Mouse (Mus musculus) CH12.LX (cell line): ENCODE results near the gene Atp9a. TPM values are rescaled to one million over a fixed set of nuclear protein-coding genes. Genes with fewer than 3 reads are reported as not detected.

Experiments
- DNase-seq: peaks from one replicate; pipeline ENCODE4 v3.0.0-alpha.2; 2013; ENCODE audit errors: extremely low read depth
- H3K27ac ChIP-seq: 2 replicates; pipeline ENCODE4 v1.5.1; 2012; ENCODE audit warnings: low read depth, mild to moderate bottlenecking, control low read depth, moderate library complexity; ENCODE audit not compliant: insufficient read depth
- H3K27me3 ChIP-seq: replicated peaks from 2 replicates; pipeline ENCODE3; 2012; ENCODE audit warnings: inconsistent platforms
- H3K36me3 ChIP-seq, 2 experiments: replicated peaks in 1 of 2; 2 replicates each; pipeline versions ENCODE3 to v1.6.1; 2012; ENCODE audit warnings: inconsistent platforms in 1 of 2, low read length in 1 of 2, mild to moderate bottlenecking in 1 of 2, mixed read lengths in 1 of 2, moderate library complexity in 1 of 2; ENCODE audit not compliant: control insufficient read depth in 1 of 2, insufficient read depth in 1 of 2
- H3K4me1 ChIP-seq, 2 experiments: 2 replicates each; pipeline ENCODE4 v1.6.1; 2012; ENCODE audit warnings: inconsistent platforms in 1 of 2, moderate library complexity in 1 of 2; ENCODE audit not compliant: insufficient read depth in 2 of 2, control insufficient read depth in 1 of 2
- H3K4me2 ChIP-seq: 2 replicates; pipeline ENCODE4 v1.6.1; 2012; ENCODE audit warnings: low read depth, mild to moderate bottlenecking, control low read depth; ENCODE audit not compliant: poor library complexity, insufficient read depth, severe bottlenecking
- H3K4me3 ChIP-seq, 3 experiments: fragments of 150-350 bp in 1 of 3; sonication (generic) in 1 of 3; replicated peaks in 1 of 3; 2 replicates each; pipeline versions ENCODE3 to v1.5.1; 2011 to 2012; ENCODE audit warnings: low read depth in 2 of 3, low read length in 2 of 3, mild to moderate bottlenecking in 2 of 3, moderate library complexity in 2 of 3, control low read depth in 1 of 3, improper control_type of control experiment in 1 of 3, inconsistent platforms in 1 of 3, mixed read lengths in 1 of 3; ENCODE audit not compliant: poor library complexity in 1 of 3
- H3K79me2 ChIP-seq: replicated peaks from 2 replicates; pipeline ENCODE4 v1.6.1; 2012; ENCODE audit warnings: mild to moderate bottlenecking, moderate library complexity; ENCODE audit not compliant: control insufficient read depth, poor library complexity, insufficient read depth, severe bottlenecking; ENCODE audit errors: extremely low read depth
- H3K9ac ChIP-seq: 2 replicates; pipeline ENCODE4 v1.6.1; 2012; ENCODE audit warnings: low read depth, mild to moderate bottlenecking, control low read depth, moderate library complexity; ENCODE audit not compliant: insufficient read depth
- H3K9me3 ChIP-seq: replicated peaks from 2 replicates; pipeline ENCODE3; 2012; ENCODE audit warnings: low read length, inconsistent platforms, mixed read lengths
- BHLHE40 ChIP-seq: IDR thresholded peaks from 2 replicates; pipeline ENCODE4 v1.6.1; 2011; ENCODE audit warnings: mild to moderate bottlenecking, low read depth, low read length, improper control_type of control experiment
- ETS1 ChIP-seq: conservative IDR thresholded peaks from 2 replicates; pipeline ENCODE4 v1.6.1; 2012; ENCODE audit warnings: low read depth, mild to moderate bottlenecking, inconsistent platforms, low read length, improper control_type of control experiment, moderate library complexity
- HCFC1 ChIP-seq: IDR thresholded peaks from 2 replicates; pipeline ENCODE4 v1.6.1; 2012; ENCODE audit warnings: low read depth, mild to moderate bottlenecking, inconsistent platforms, low read length, improper control_type of control experiment
- IRF4 ChIP-seq: IDR thresholded peaks from 2 replicates; pipeline ENCODE4 v1.6.1; 2014; ENCODE audit warnings: low read depth, mild to moderate bottlenecking, inconsistent platforms, low read length, improper control_type of control experiment
- JUN ChIP-seq: IDR thresholded peaks from 2 replicates; pipeline ENCODE4 v1.6.1; 2011; ENCODE audit warnings: low read depth, mild to moderate bottlenecking, low read length, improper control_type of control experiment, moderate library complexity; ENCODE audit not compliant: insufficient read depth
- JUND ChIP-seq: conservative IDR thresholded peaks from 2 replicates; pipeline ENCODE4 v1.6.1; 2011; ENCODE audit warnings: low read depth, low read length, improper control_type of control experiment
- KAT2A ChIP-seq: IDR thresholded peaks from 2 replicates; pipeline ENCODE4 v1.6.1; 2012; ENCODE audit warnings: low read length, improper control_type of control experiment, inconsistent platforms; ENCODE audit not compliant: insufficient replicate concordance
- MEF2A ChIP-seq: IDR thresholded peaks from 2 replicates; pipeline ENCODE4 v1.6.1; 2014; ENCODE audit warnings: low read depth, mild to moderate bottlenecking, inconsistent platforms, low read length, improper control_type of control experiment, borderline replicate concordance
- MYC ChIP-seq: IDR thresholded peaks from 2 replicates; pipeline ENCODE4 v1.6.1; 2011; ENCODE audit warnings: low read depth, mild to moderate bottlenecking, improper control_type of control experiment, low read length
- NRF1 ChIP-seq: IDR thresholded peaks from 2 replicates; pipeline ENCODE4 v1.6.1; 2014; ENCODE audit warnings: low read depth, mild to moderate bottlenecking, inconsistent platforms, low read length, improper control_type of control experiment, moderate library complexity
- PAX5 ChIP-seq: IDR thresholded peaks from 2 replicates; pipeline ENCODE4 v1.6.1; 2012; ENCODE audit warnings: low read length, inconsistent platforms, mixed read lengths
- RAD21 ChIP-seq: IDR thresholded peaks from 2 replicates; pipeline ENCODE4 v1.6.1; 2011; ENCODE audit warnings: low read depth, mild to moderate bottlenecking, low read length, improper control_type of control experiment, moderate library complexity
- RCOR1 ChIP-seq: conservative IDR thresholded peaks from 2 replicates; pipeline ENCODE4 v1.6.1; 2012; ENCODE audit warnings: low read depth, mild to moderate bottlenecking, inconsistent platforms, low read length, improper control_type of control experiment
- SMC3 ChIP-seq: IDR thresholded peaks from 2 replicates; pipeline ENCODE4 v1.6.1; 2011; ENCODE audit warnings: low read depth, low read length, improper control_type of control experiment
- TBP ChIP-seq: conservative IDR thresholded peaks from 2 replicates; pipeline ENCODE4 v1.6.1; 2011; ENCODE audit warnings: low read depth, low read length, improper control_type of control experiment
- UBTF ChIP-seq: IDR thresholded peaks from 2 replicates; pipeline ENCODE4 v1.6.1; 2012; ENCODE audit warnings: low read depth, mild to moderate bottlenecking, inconsistent platforms, low read length, improper control_type of control experiment, moderate library complexity
- USF2 ChIP-seq: conservative IDR thresholded peaks from 2 replicates; pipeline ENCODE4 v1.6.1; 2011; ENCODE audit warnings: low read depth, low read length, improper control_type of control experiment
- ZC3H11A ChIP-seq: IDR thresholded peaks from 2 replicates; pipeline ENCODE4 v1.6.1; 2012; ENCODE audit warnings: low read depth, mild to moderate bottlenecking, inconsistent platforms, low read length, improper control_type of control experiment
- ZMIZ1 ChIP-seq: IDR thresholded peaks from 2 replicates; pipeline ENCODE4 v1.6.1; 2012; ENCODE audit warnings: low read depth, mild to moderate bottlenecking, inconsistent platforms, low read length, improper control_type of control experiment
- dilution Hi-C: fragments of 300-500 bp; cut with MboI; formaldehyde crosslinking; loops from 2 replicates; pipeline ENCODE4 v1.14.3; 2020; ENCODE audit warnings: low sequenced_read_pairs; ENCODE audit not compliant: extremely low pct_unique_long_range_greater_than_20kb, extremely low pct_ligation_motif_present
- in situ Hi-C: fragments of 300-500 bp; cut with MboI; formaldehyde crosslinking; loops from 3 replicates; pipeline ENCODE4 v1.14.3; 2019; ENCODE audit warnings: low sequenced_read_pairs, low pct_ligation_motif_present, low pct_unique_long_range_greater_than_20kb, mixed read lengths
- polyA plus RNA-seq: library from polyadenylated mRNA; unstranded; fragments of >175 nt; gene quantifications from 2 replicates; pipeline ENCODE4 v1.2.1, GENCODE M21; 2012; ENCODE audit warnings: low read depth; ENCODE audit not compliant: insufficient read length
- total RNA-seq, 2 experiments: library from RNA; depleted of rRNA; stranded (reverse); fragments of 300-350 nt in 1 of 2; fragments of >200 nt in 1 of 2; gene quantifications; 2 replicates each; pipeline ENCODE4 v1.2.3; 2012 to 2014

Gene Atp9a
- total and polyA plus RNA-seq, 3 experiments, result 18.9 to 43.7 (median 40.1) TPM

DNA sequence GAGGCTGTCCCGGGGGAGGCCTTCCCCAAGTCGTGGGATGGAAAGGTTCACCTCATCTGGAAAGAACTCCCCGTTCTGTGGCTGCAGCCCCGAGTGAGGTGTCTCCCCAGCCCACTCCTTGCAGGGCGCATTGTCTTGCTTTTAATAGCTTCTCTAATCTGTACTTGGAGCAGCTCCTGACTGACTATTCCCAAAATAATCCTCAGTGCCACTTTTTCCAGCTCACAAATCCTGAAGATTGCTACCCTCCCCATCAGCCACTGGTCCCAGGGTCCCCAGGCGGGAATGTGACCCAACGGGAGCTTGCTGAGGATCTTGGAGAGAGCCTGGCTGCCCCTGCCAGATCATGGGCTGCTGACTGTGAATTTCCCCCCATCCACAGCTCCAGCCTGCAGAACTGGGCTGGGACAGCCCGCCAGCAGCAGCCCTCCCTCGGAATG lies 134.1 kb downstream of the Atp9a start:
- no peaks in the 10 kb centered on the region for H3K36me3 ChIP-seq
- H3K9ac ChIP-seq, result no peak overlapping the region
- dilution Hi-C loops (no loop called here), in situ Hi-C loops (loop anchor here (5.0 kb wide), 1 partner anchor 91 kb away; no protein-coding TSS in a partner anchor)
- no peak overlapping the region for H3K4me3 ChIP-seq
- no peak overlapping the region for H3K27ac ChIP-seq
- H3K4me2 ChIP-seq, result no peak overlapping the region
- DNase-seq, result no peak
- H3K27me3 ChIP-seq, result peaks cover 4% of the 10 kb centered on the region
- H3K9me3 ChIP-seq, result no peaks in the 10 kb centered on the region
- TF ChIP-seq RAD21 (no peak), MYC (no peak), KAT2A (no peak), MEF2A (no peak), ETS1 (no peak), NRF1 (no peak)
- TF ChIP-seq, all 38 proteins: peak for 0
- Histone ChIP-seq H3K79me2 (no peaks in the 10 kb centered on the region), H3K4me1 (peaks cover 0 to 17% of the 10 kb centered on the region in 2 experiments; a peak in 2 of 4 replicates)

DNA sequence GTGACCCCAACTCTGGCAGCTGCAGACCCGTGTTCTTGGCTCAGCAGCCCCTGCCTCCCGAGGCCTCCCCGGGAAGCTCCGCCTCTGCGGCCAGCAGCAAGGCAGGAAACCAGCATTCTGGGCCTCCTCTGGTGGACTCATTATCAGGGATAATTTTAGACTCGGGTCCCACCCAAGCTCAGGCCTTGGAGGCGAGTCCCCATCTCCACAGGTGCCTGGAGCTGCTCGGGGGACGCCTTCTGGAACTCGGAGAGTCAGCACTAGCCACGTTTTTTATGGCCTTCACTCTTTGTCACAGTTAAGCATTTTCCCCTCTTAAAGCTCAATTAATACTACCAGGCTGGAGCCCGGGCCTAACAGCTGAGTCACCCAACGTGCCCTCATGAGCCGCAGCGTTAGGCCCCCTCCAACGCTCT lies 137.5 kb downstream of the Atp9a start:
- no peak overlapping the region for H3K4me3 ChIP-seq
- H3K9ac ChIP-seq, result no peak overlapping the region
- H3K27ac ChIP-seq, result no peak overlapping the region
- H3K27me3 ChIP-seq, result peaks cover 2% of the 10 kb centered on the region
- H3K4me2 ChIP-seq, result no peak overlapping the region
- in situ Hi-C loops, result loop anchor here (5.0 kb wide), 1 partner anchor 87 kb away; no protein-coding TSS in a partner anchor
- H3K36me3 ChIP-seq, result no peaks in the 10 kb centered on the region
- no peaks in the 10 kb centered on the region for H3K79me2 ChIP-seq
- dilution Hi-C loops, result no loop called here
- peaks cover 0 to 19% of the 10 kb centered on the region in 2 experiments; a peak in 2 of 4 replicates for H3K4me1 ChIP-seq
- TF ChIP-seq JUN (no peak), BHLHE40 (no peak), TBP (no peak), USF2 (no peak), IRF4 (no peak), ZMIZ1 (no peak), HCFC1 (no peak), MEF2A (no peak), JUND (no peak)
- TF ChIP-seq, all 38 proteins: peak for 0
- no peaks in the 10 kb centered on the region for H3K9me3 ChIP-seq
- no peak for DNase-seq

DNA sequence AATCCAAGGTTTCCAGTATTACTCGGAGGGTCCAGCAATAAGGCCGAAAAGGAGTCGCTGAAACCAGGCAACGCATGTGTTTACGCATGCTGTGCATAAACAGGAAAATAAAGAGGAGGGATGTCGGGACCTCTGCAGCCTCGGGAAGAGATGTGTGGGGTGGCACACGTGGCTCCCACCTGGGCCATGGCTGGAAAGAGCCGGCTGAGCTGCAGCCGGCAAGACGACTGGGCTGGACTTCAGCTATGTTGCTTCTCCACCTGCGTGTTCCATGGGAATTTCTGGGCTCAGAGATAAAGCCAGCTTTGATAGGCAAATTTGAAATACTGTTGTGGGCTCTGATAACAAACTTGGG lies 139.8 kb downstream of the Atp9a start:
- Histone ChIP-seq H3K4me3 (no peak overlapping the region), H3K9me3 (no peaks in the 10 kb centered on the region), H3K27ac (no peak overlapping the region), H3K4me2 (no peak overlapping the region), H3K79me2 (no peaks in the 10 kb centered on the region), H3K9ac (no peak overlapping the region), H3K4me1 (peaks cover 0 to 26% of the 10 kb centered on the region in 2 experiments; a peak in 2 of 4 replicates), H3K27me3 (no peaks in the 10 kb centered on the region), H3K36me3 (no peaks in the 10 kb centered on the region)
- DNase-seq, result no peak
- in situ Hi-C loops, result no loop called here
- TF ChIP-seq ZC3H11A (no peak), SMC3 (no peak), KAT2A (no peak), PAX5 (no peak), RCOR1 (no peak), ETS1 (no peak), UBTF (no peak), JUN (no peak)
- dilution Hi-C loops, result no loop called here
